Mouse (Mus musculus) liver, embryonic 14.5 days (tissue): ENCODE measurements around the gene Lypd5.

ENCODE experiments used
- CTCF ChIP-seq: IDR thresholded peaks from 2 replicates; pipeline ENCODE4 v1.5.1; 2016; ENCODE audit warnings: antibody characterized with exemption, low read depth, control low read depth
- EP300 ChIP-seq: IDR thresholded peaks from 2 replicates; pipeline ENCODE4 v1.6.1; 2016; ENCODE audit warnings: antibody characterized with exemption, low read depth

DNA sequence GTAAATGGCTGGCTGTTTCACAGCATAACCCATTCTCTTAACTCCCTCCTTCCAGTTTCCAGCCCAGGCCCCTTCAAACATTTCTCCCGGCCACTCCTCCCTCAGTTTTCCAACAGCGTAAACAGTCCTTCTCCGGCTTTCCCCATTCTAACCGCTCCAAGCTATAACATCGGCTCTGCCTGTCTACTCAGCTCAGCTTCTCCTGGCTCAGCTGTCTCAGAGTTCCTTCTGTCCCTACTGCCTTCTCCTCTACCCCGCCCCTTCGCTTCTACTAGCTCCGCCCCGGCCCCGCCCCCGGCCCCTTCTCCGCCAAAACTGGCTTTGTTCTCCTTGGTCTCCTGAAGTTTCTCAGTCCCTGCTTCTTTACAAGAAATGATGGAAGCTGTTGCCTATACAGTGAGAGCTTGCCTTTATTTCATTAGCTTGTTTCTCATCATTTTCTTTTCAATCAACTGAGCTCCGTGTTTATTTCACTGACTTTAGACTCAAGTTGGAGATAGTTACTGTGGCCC lies 48.2 kb upstream of the Lypd5 start, which contains the start of gene Zfp61:
- TF ChIP-seq CTCF (no peak), EP300 (no peak)
